Mouse (Mus musculus) liver, postnatal 0 days (tissue): Measurements from ENCODE around the gene Tmem219. TPM values are rescaled to one million over a fixed set of nuclear protein-coding genes. Genes with fewer than 3 reads are reported as not detected.

ENCODE experiments used
- ATAC-seq: fragments of 200-750 bp; cut with Nextera tagmentation; 2 replicates; pipeline ENCODE4 v1.8.0; 2017; ENCODE audit warnings: mild to moderate bottlenecking, moderate library complexity
- DNase-seq: peaks from one replicate; pipeline ENCODE4 v3.0.0-alpha.2; 2016
- H3K27ac ChIP-seq: fragments of 300-500 bp; sonication (generic); 2 replicates; pipeline ENCODE4 v1.5.1; 2014; ENCODE audit warnings: antibody characterized with exemption, moderate library complexity, mild to moderate bottlenecking, low read depth
- H3K27me3 ChIP-seq: fragments of 300-500 bp; sonication (generic); 2 replicates; pipeline ENCODE4 v1.6.1; 2014; ENCODE audit warnings: low read length, control low read depth, mixed read lengths; ENCODE audit not compliant: insufficient read depth
- H3K36me3 ChIP-seq: fragments of 300-500 bp; sonication (generic); replicated peaks from 2 replicates; pipeline ENCODE4 v1.6.1; 2014; ENCODE audit warnings: mild to moderate bottlenecking, control low read depth, low read length, moderate library complexity, mixed read lengths; ENCODE audit not compliant: insufficient read depth
- H3K4me1 ChIP-seq: fragments of 300-500 bp; sonication (generic); 2 replicates; pipeline ENCODE4 v1.6.1; 2014; ENCODE audit warnings: antibody characterized with exemption, mild to moderate bottlenecking, control low read depth; ENCODE audit not compliant: insufficient read depth
- H3K4me2 ChIP-seq: fragments of 300-500 bp; sonication (generic); 2 replicates; pipeline ENCODE4 v1.6.1; 2014; ENCODE audit warnings: low read depth, mild to moderate bottlenecking, low read length, moderate library complexity, mixed read lengths
- H3K4me3 ChIP-seq: fragments of 300-500 bp; sonication (generic); 2 replicates; pipeline ENCODE4 v1.5.1; 2014; ENCODE audit warnings: low read depth, low read length
- H3K9ac ChIP-seq: fragments of 300-500 bp; sonication (generic); replicated peaks from 2 replicates; pipeline ENCODE4 v1.6.1; 2014; ENCODE audit warnings: mild to moderate bottlenecking, moderate library complexity
- H3K9me3 ChIP-seq: fragments of 300-500 bp; sonication (generic); 2 replicates; pipeline ENCODE4 v1.6.1; 2016; ENCODE audit warnings: mild to moderate bottlenecking, control low read depth, low read length, mixed read lengths
- CTCF ChIP-seq: sonication (generic); IDR thresholded peaks from 2 replicates; pipeline ENCODE4 v1.5.1; 2016; ENCODE audit warnings: antibody characterized with exemption, low read depth
- EP300 ChIP-seq: IDR thresholded peaks from 2 replicates; pipeline ENCODE4 v1.6.1; 2016; ENCODE audit warnings: antibody characterized with exemption, low read depth, mild to moderate bottlenecking
- WGBS: fragments of 180-500 bp; shearing (Covaris S2); extraction: QIAGEN DNeasy Blood & Tissue Kit; methylation state at CpG from one replicate; pipeline ENCODE4 v1.1.7; 2014; ENCODE audit not compliant: insufficient replicate concordance; 5-methylcytosine and 5-hydroxymethylcytosine counted together
- polyA plus RNA-seq: library from polyadenylated mRNA; unstranded; fragments of >200 nt; fragmentation: Nextera tagmentation; extraction: Ambion mirVana; gene quantifications from 2 replicates; pipeline ENCODE4 v1.2.1, GENCODE M21; 2015

The Tmem219 gene
- polyA plus RNA-seq, 1 experiment from 2014 or later = 35.6 TPM

- Histone ChIP-seq H3K9ac (no peak overlapping the region), H3K4me2 (no peak overlapping the region), H3K4me1 (no peaks in the 10 kb centered on the region), H3K27me3 (no peaks in the 10 kb centered on the region), H3K36me3 (peaks cover 86% of the 10 kb centered on the region), H3K9me3 (no peaks in the 10 kb centered on the region), H3K27ac (no peak overlapping the region), H3K4me3 (no peak overlapping the region)
- ATAC-seq (no peak), DNase-seq (no peak)
- TF ChIP-seq EP300 = no peak
- 93% methylated on average over 2 of the region's 2 CpGs for WGBS
Observed at GRCm38 (mm10) chr7:126870520-126870891, 52.2 kb downstream of the Tmem219 start.

- TF ChIP-seq EP300 (no peak), CTCF (no peak)
- WGBS = 88% methylated on average over 23 of the region's 23 CpGs
Observed at GRCm38 (mm10) chr7:126869780-126870519, 52.8 kb downstream of the Tmem219 start.

GRCm38 (mm10) chr7:126868003-126868402, 54.7 kb downstream of the Tmem219 start:
- no peaks in the 10 kb centered on the region for H3K27me3 ChIP-seq
- no peak overlapping the region for H3K9ac ChIP-seq
- DNase-seq = no peak
- peaks cover 79% of the 10 kb centered on the region for H3K36me3 ChIP-seq
- H3K4me2 ChIP-seq = no peak overlapping the region
- TF ChIP-seq EP300 (no peak), CTCF (no peak)
- WGBS = 80% methylated on average over 12 of the region's 12 CpGs
- ATAC-seq = no peak
- H3K4me1 ChIP-seq = peaks cover 3% of the 10 kb centered on the region
- no peak overlapping the region for H3K4me3 ChIP-seq
- no peaks in the 10 kb centered on the region for H3K9me3 ChIP-seq
- H3K27ac ChIP-seq = no peak overlapping the region

More at GRCm38 (mm10) chr7:126869780-126870519, 52.8 kb downstream of the Tmem219 start:
- Histone ChIP-seq H3K36me3 (peaks cover 86% of the 10 kb centered on the region), H3K4me2 (no peak overlapping the region), H3K27me3 (no peaks in the 10 kb centered on the region), H3K9me3 (no peaks in the 10 kb centered on the region), H3K27ac (no peak overlapping the region), H3K9ac (no peak overlapping the region), H3K4me3 (no peak overlapping the region), H3K4me1 (no peaks in the 10 kb centered on the region)
- DNase-seq (no peak), ATAC-seq (no peak)

- no peak overlapping the region for H3K9ac ChIP-seq
- no peak overlapping the region for H3K27ac ChIP-seq
- ATAC-seq (no peak), DNase-seq (no peak)
- H3K4me3 ChIP-seq = no peak overlapping the region
- H3K4me1 ChIP-seq = peaks cover 8% of the 10 kb centered on the region
- no peaks in the 10 kb centered on the region for H3K27me3 ChIP-seq
- 94% methylated on average over 2 of the region's 2 CpGs for WGBS
- peaks cover 74% of the 10 kb centered on the region for H3K36me3 ChIP-seq
- no peaks in the 10 kb centered on the region for H3K9me3 ChIP-seq
- H3K4me2 ChIP-seq = no peak overlapping the region
- TF ChIP-seq EP300 (no peak), CTCF (no peak)
Observed at GRCm38 (mm10) chr7:126867534-126867933, 55.2 kb downstream of the Tmem219 start.

GRCm38 (mm10) chr7:126863791-126864190, 58.9 kb downstream of the Tmem219 start:
- peak overlapping the region; percentile 78 for H3K9ac ChIP-seq
- 52% methylated on average over 6 of the region's 6 CpGs for whole genome bisulfite sequencing
- peaks cover 17% of the 10 kb centered on the region for H3K4me1 ChIP-seq
- H3K4me3 ChIP-seq = peak overlapping the region; percentile 72
- peaks cover 52% of the 10 kb centered on the region for H3K36me3 ChIP-seq
- ATAC-seq (no peak), DNase-seq (no peak)
- no peaks in the 10 kb centered on the region for H3K27me3 ChIP-seq
- H3K4me2 ChIP-seq = peak overlapping the region; percentile 95
- TF ChIP-seq CTCF = no peak
- H3K27ac ChIP-seq = no peak overlapping the region
- no peaks in the 10 kb centered on the region for H3K9me3 ChIP-seq

- peak within 1 kb of the TSS; percentile 78 for H3K9ac ChIP-seq
- H3K4me3 ChIP-seq = peak within 1 kb of the TSS; percentile 72
- TF ChIP-seq EP300 (no peak; the same call in 1 of the 2 replicates), CTCF (no peak)
- H3K9me3 ChIP-seq = no peaks in the 10 kb centered on the region
- ATAC-seq = peak; percentile 82
- under 1% methylated on average over 41 of the region's 41 CpGs for WGBS
- H3K36me3 ChIP-seq = peaks cover 53% of the 10 kb centered on the region
- DNase-seq = peak; percentile 94
- peak within 1 kb of the TSS; percentile 95 for H3K4me2 ChIP-seq
- H3K4me1 ChIP-seq = peaks cover 17% of the 10 kb centered on the region
- H3K27ac ChIP-seq = peak within 1 kb of the TSS; percentile 24
- H3K27me3 ChIP-seq = no peaks in the 10 kb centered on the region
Observed at GRCm38 (mm10) chr7:126862147-126862784, 60.5 kb downstream of the Tmem219 start, which contains the start of gene Ino80e. Gene Ino80e (minus strand): TSS chr7:126862377.
